Mouse (Mus musculus) CH12.LX (cell line): ENCODE measurements around the gene Rgs1. TPM values are rescaled to one million over a fixed set of nuclear protein-coding genes. Genes with fewer than 3 reads are reported as not detected.
A peak's percentile ranks its signal among the peaks of the same experiment; 100 is the strongest.

ENCODE experiments used
- DNase-seq: peaks from one replicate; pipeline ENCODE4 v3.0.0-alpha.2; 2013; ENCODE audit errors: extremely low read depth
- H3K27ac ChIP-seq: 2 replicates; pipeline ENCODE4 v1.5.1; 2012; ENCODE audit warnings: low read depth, mild to moderate bottlenecking, control low read depth, moderate library complexity; ENCODE audit not compliant: insufficient read depth
- H3K27me3 ChIP-seq: replicated peaks from 2 replicates; pipeline ENCODE3; 2012; ENCODE audit warnings: inconsistent platforms
- H3K36me3 ChIP-seq, 2 experiments: replicated peaks in 1 of 2; 2 replicates each; pipeline versions ENCODE3 to v1.6.1; 2012; ENCODE audit warnings: inconsistent platforms in 1 of 2, low read length in 1 of 2, mild to moderate bottlenecking in 1 of 2, mixed read lengths in 1 of 2, moderate library complexity in 1 of 2; ENCODE audit not compliant: control insufficient read depth in 1 of 2, insufficient read depth in 1 of 2
- H3K4me1 ChIP-seq, 2 experiments: 2 replicates each; pipeline ENCODE4 v1.6.1; 2012; ENCODE audit warnings: inconsistent platforms in 1 of 2, moderate library complexity in 1 of 2; ENCODE audit not compliant: insufficient read depth in 2 of 2, control insufficient read depth in 1 of 2
- H3K4me2 ChIP-seq: 2 replicates; pipeline ENCODE4 v1.6.1; 2012; ENCODE audit warnings: low read depth, mild to moderate bottlenecking, control low read depth; ENCODE audit not compliant: poor library complexity, insufficient read depth, severe bottlenecking
- H3K4me3 ChIP-seq, 3 experiments: fragments of 150-350 bp in 1 of 3; sonication (generic) in 1 of 3; replicated peaks in 1 of 3; 2 replicates each; pipeline versions ENCODE3 to v1.5.1; 2011 to 2012; ENCODE audit warnings: low read depth in 2 of 3, low read length in 2 of 3, mild to moderate bottlenecking in 2 of 3, moderate library complexity in 2 of 3, control low read depth in 1 of 3, improper control_type of control experiment in 1 of 3, inconsistent platforms in 1 of 3, mixed read lengths in 1 of 3; ENCODE audit not compliant: poor library complexity in 1 of 3
- H3K79me2 ChIP-seq: replicated peaks from 2 replicates; pipeline ENCODE4 v1.6.1; 2012; ENCODE audit warnings: mild to moderate bottlenecking, moderate library complexity; ENCODE audit not compliant: control insufficient read depth, poor library complexity, insufficient read depth, severe bottlenecking; ENCODE audit errors: extremely low read depth
- H3K9ac ChIP-seq: 2 replicates; pipeline ENCODE4 v1.6.1; 2012; ENCODE audit warnings: low read depth, mild to moderate bottlenecking, control low read depth, moderate library complexity; ENCODE audit not compliant: insufficient read depth
- H3K9me3 ChIP-seq: replicated peaks from 2 replicates; pipeline ENCODE3; 2012; ENCODE audit warnings: low read length, inconsistent platforms, mixed read lengths
- BHLHE40 ChIP-seq: IDR thresholded peaks from 2 replicates; pipeline ENCODE4 v1.6.1; 2011; ENCODE audit warnings: mild to moderate bottlenecking, low read depth, low read length, improper control_type of control experiment
- E2F4 ChIP-seq: IDR thresholded peaks from 2 replicates; pipeline ENCODE4 v1.6.1; 2011; ENCODE audit warnings: low read depth, low read length, improper control_type of control experiment; ENCODE audit not compliant: insufficient replicate concordance
- ELF1 ChIP-seq: IDR thresholded peaks from 2 replicates; pipeline ENCODE4 v1.6.1; 2014; ENCODE audit warnings: low read depth, mild to moderate bottlenecking, inconsistent platforms, low read length, improper control_type of control experiment
- EP300 ChIP-seq: IDR thresholded peaks from 2 replicates; pipeline ENCODE4 v1.6.1; 2011; ENCODE audit warnings: low read length, improper control_type of control experiment
- ETS1 ChIP-seq: conservative IDR thresholded peaks from 2 replicates; pipeline ENCODE4 v1.6.1; 2012; ENCODE audit warnings: low read depth, mild to moderate bottlenecking, inconsistent platforms, low read length, improper control_type of control experiment, moderate library complexity
- GABPA ChIP-seq: IDR thresholded peaks from 2 replicates; pipeline ENCODE4 v1.6.1; 2012; ENCODE audit warnings: low read depth, low read length, improper control_type of control experiment, inconsistent platforms; ENCODE audit not compliant: insufficient replicate concordance
- HCFC1 ChIP-seq: IDR thresholded peaks from 2 replicates; pipeline ENCODE4 v1.6.1; 2012; ENCODE audit warnings: low read depth, mild to moderate bottlenecking, inconsistent platforms, low read length, improper control_type of control experiment
- IRF4 ChIP-seq: IDR thresholded peaks from 2 replicates; pipeline ENCODE4 v1.6.1; 2014; ENCODE audit warnings: low read depth, mild to moderate bottlenecking, inconsistent platforms, low read length, improper control_type of control experiment
- JUN ChIP-seq: IDR thresholded peaks from 2 replicates; pipeline ENCODE4 v1.6.1; 2011; ENCODE audit warnings: low read depth, mild to moderate bottlenecking, low read length, improper control_type of control experiment, moderate library complexity; ENCODE audit not compliant: insufficient read depth
- KAT2A ChIP-seq: IDR thresholded peaks from 2 replicates; pipeline ENCODE4 v1.6.1; 2012; ENCODE audit warnings: low read length, improper control_type of control experiment, inconsistent platforms; ENCODE audit not compliant: insufficient replicate concordance
- MAFK ChIP-seq: IDR thresholded peaks from 2 replicates; pipeline ENCODE4 v1.6.1; 2011; ENCODE audit warnings: low read length, improper control_type of control experiment; ENCODE audit not compliant: insufficient replicate concordance
- MAZ ChIP-seq: IDR thresholded peaks from 2 replicates; pipeline ENCODE4 v1.6.1; 2012; ENCODE audit warnings: low read depth, mild to moderate bottlenecking, inconsistent platforms, low read length, improper control_type of control experiment, moderate library complexity
- MEF2A ChIP-seq: IDR thresholded peaks from 2 replicates; pipeline ENCODE4 v1.6.1; 2014; ENCODE audit warnings: low read depth, mild to moderate bottlenecking, inconsistent platforms, low read length, improper control_type of control experiment, borderline replicate concordance
- MXI1 ChIP-seq: IDR thresholded peaks from 2 replicates; pipeline ENCODE4 v1.6.1; 2011; ENCODE audit warnings: mild to moderate bottlenecking, low read depth, low read length, improper control_type of control experiment
- MYC ChIP-seq: IDR thresholded peaks from 2 replicates; pipeline ENCODE4 v1.6.1; 2011; ENCODE audit warnings: low read depth, mild to moderate bottlenecking, improper control_type of control experiment, low read length
- NELFE ChIP-seq: IDR thresholded peaks from 2 replicates; pipeline ENCODE4 v1.6.1; 2011; ENCODE audit warnings: low read depth, low read length, improper control_type of control experiment
- PAX5 ChIP-seq: IDR thresholded peaks from 2 replicates; pipeline ENCODE4 v1.6.1; 2012; ENCODE audit warnings: low read length, inconsistent platforms, mixed read lengths
- POLR2A ChIP-seq: IDR thresholded peaks from 2 replicates; pipeline ENCODE4 v1.6.1; 2011; ENCODE audit warnings: low read depth, mild to moderate bottlenecking, improper control_type of control experiment, low read length
- POLR2AphosphoS2 ChIP-seq: IDR thresholded peaks from 2 replicates; pipeline ENCODE4 v1.6.1; 2011; ENCODE audit warnings: low read depth, low read length, improper control_type of control experiment
- RAD21 ChIP-seq: IDR thresholded peaks from 2 replicates; pipeline ENCODE4 v1.6.1; 2011; ENCODE audit warnings: low read depth, mild to moderate bottlenecking, low read length, improper control_type of control experiment, moderate library complexity
- RCOR1 ChIP-seq: conservative IDR thresholded peaks from 2 replicates; pipeline ENCODE4 v1.6.1; 2012; ENCODE audit warnings: low read depth, mild to moderate bottlenecking, inconsistent platforms, low read length, improper control_type of control experiment
- SIN3A ChIP-seq: IDR thresholded peaks from 2 replicates; pipeline ENCODE4 v1.6.1; 2012; ENCODE audit warnings: low read length, improper control_type of control experiment, inconsistent platforms
- SMC3 ChIP-seq: IDR thresholded peaks from 2 replicates; pipeline ENCODE4 v1.6.1; 2011; ENCODE audit warnings: low read depth, low read length, improper control_type of control experiment
- TBP ChIP-seq: conservative IDR thresholded peaks from 2 replicates; pipeline ENCODE4 v1.6.1; 2011; ENCODE audit warnings: low read depth, low read length, improper control_type of control experiment
- TCF12 ChIP-seq: IDR thresholded peaks from 2 replicates; pipeline ENCODE4 v1.6.1; 2014; ENCODE audit warnings: low read depth, mild to moderate bottlenecking, inconsistent platforms, low read length, improper control_type of control experiment
- ZKSCAN1 ChIP-seq: IDR thresholded peaks from 2 replicates; pipeline ENCODE4 v1.6.1; 2012; ENCODE audit warnings: low read depth, inconsistent platforms, low read length, improper control_type of control experiment, borderline replicate concordance
- ZMIZ1 ChIP-seq: IDR thresholded peaks from 2 replicates; pipeline ENCODE4 v1.6.1; 2012; ENCODE audit warnings: low read depth, mild to moderate bottlenecking, inconsistent platforms, low read length, improper control_type of control experiment
- ZNF384 ChIP-seq: IDR thresholded peaks from 2 replicates; pipeline ENCODE4 v1.6.1; 2012; ENCODE audit warnings: low read depth, low read length, improper control_type of control experiment, inconsistent platforms
- dilution Hi-C: fragments of 300-500 bp; cut with MboI; formaldehyde crosslinking; loops from 2 replicates; pipeline ENCODE4 v1.14.3; 2020; ENCODE audit warnings: low sequenced_read_pairs; ENCODE audit not compliant: extremely low pct_unique_long_range_greater_than_20kb, extremely low pct_ligation_motif_present
- in situ Hi-C: fragments of 300-500 bp; cut with MboI; formaldehyde crosslinking; loops from 3 replicates; pipeline ENCODE4 v1.14.3; 2019; ENCODE audit warnings: low sequenced_read_pairs, low pct_ligation_motif_present, low pct_unique_long_range_greater_than_20kb, mixed read lengths
- polyA plus RNA-seq: library from polyadenylated mRNA; unstranded; fragments of >175 nt; gene quantifications from 2 replicates; pipeline ENCODE4 v1.2.1, GENCODE M21; 2012; ENCODE audit warnings: low read depth; ENCODE audit not compliant: insufficient read length
- total RNA-seq, 2 experiments: library from RNA; depleted of rRNA; stranded (reverse); fragments of 300-350 nt in 1 of 2; fragments of >200 nt in 1 of 2; gene quantifications; 2 replicates each; pipeline ENCODE4 v1.2.3; 2012 to 2014

Rgs1 gene
- total RNA-seq (2012; rRNA removed) (3.1 and 3.2 TPM in 2 replicates), total RNA-seq (2014; rRNA removed) (25.2 and 35.2 TPM in 2 replicates), polyA plus RNA-seq (3.6 and 4.6 TPM in 2 replicates)

DNA sequence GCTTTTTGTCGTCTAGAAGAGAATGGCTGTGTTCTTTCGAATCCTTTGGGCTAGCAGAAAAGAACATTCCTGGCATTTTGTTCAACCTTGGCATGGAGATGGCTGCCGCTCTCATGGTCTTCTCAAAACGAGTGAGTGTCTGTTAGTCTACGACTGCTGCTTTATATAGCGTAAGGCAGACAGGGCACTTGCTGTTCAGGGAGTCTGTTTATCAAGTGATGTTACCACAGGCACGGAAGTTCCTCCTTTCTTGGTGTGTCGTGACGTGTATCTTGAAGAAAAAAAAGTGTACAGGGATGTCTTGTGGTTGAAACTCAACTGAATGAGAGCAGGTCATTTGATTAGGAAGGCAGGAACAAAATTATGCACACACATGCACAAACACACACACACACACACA, at the start of gene Rgs1:
Rgs1 (minus strand) TSS at position 320 of the 400 bp plus-strand sequence.
- Histone ChIP-seq H3K4me1 (peaks cover 2 to 9% of the 10 kb centered on the region in 2 experiments; a peak in 2 of 4 replicates), H3K4me2 (peak within 1 kb of the TSS; percentile 51; the same call in 1 of the 2 replicates), H3K79me2 (no peaks in the 10 kb centered on the region), H3K9ac (peak within 1 kb of the TSS; percentile 66), H3K27ac (no peak within 1 kb of the TSS), H3K27me3 (no peaks in the 10 kb centered on the region), H3K4me3 (peak within 1 kb of the TSS; percentile 49 to 61 (median 51)), H3K36me3 (peaks cover 4 to 15% of the 10 kb centered on the region in 2 experiments), H3K9me3 (peaks cover 2% of the 10 kb centered on the region)
- TF ChIP-seq MXI1 (no peak), POLR2A (peak; percentile 53; the same call in 1 of the 2 replicates), POLR2AphosphoS2 (no peak), JUN (no peak), MAFK (no peak), IRF4 (peak; percentile 24; the same call in 1 of the 2 replicates), BHLHE40 (peak; percentile 66), TCF12 (no peak), SMC3 (no peak), MYC (no peak), ETS1 (peak; percentile 62), E2F4 (no peak), GABPA (no peak), EP300 (peak; percentile 26; the same call in 1 of the 2 replicates), RCOR1 (no peak), RAD21 (no peak), KAT2A (no peak), SIN3A (no peak), MAZ (no peak), ZMIZ1 (no peak), PAX5 (no peak), ELF1 (0 out of 2 replicates have a peak, but pooled peaks have one; percentile 28), TBP (peak; percentile 91), HCFC1 (no peak), ZKSCAN1 (no peak), NELFE (peak; percentile 37; the same call in 1 of the 2 replicates), ZNF384 (peak; percentile 92), MEF2A (0 out of 2 replicates have a peak, but pooled peaks have one; percentile 39)
- dilution Hi-C loops: no loop called here
- peak; percentile 82 for DNase-seq
- in situ Hi-C loops: loop anchor here (10.0 kb wide), 1 partner anchor 126 kb away; no protein-coding TSS in a partner anchor
